Mouse (Mus musculus): ENCODE results near the gene Gm11011. TPM values are rescaled to one million over a fixed set of nuclear protein-coding genes. Genes with fewer than 3 reads are reported as not detected.

The Gm11011 gene
- polyA plus RNA-seq, 1 experiment from 2014 or later = not detected

- H3K4me2 ChIP-seq = no peak overlapping the region
- H3K4me1 ChIP-seq = no peaks in the 10 kb centered on the region
- H3K36me3 ChIP-seq = no peaks in the 10 kb centered on the region
- no peak overlapping the region for H3K4me3 ChIP-seq
- H3K9ac ChIP-seq = no peak overlapping the region
- no peaks in the 10 kb centered on the region for H3K9me3 ChIP-seq
- no peak for ATAC-seq (ENCODE audit: extremely low read depth, insufficient number of reproducible peaks, low FRiP score, low TSS enrichment)
- WGBS = 60% methylated on average over 3 of the region's 3 CpGs
- no peaks in the 10 kb centered on the region for H3K27me3 ChIP-seq (replicated peaks)
- no peak overlapping the region for H3K27ac ChIP-seq (replicated peaks)
Observed at GRCm38 (mm10) chr2:169586688-169587087, 857 bp downstream of the Gm11011 start.

- ATAC-seq (ENCODE audit: extremely low read depth, insufficient number of reproducible peaks, low FRiP score, low TSS enrichment) = no peak
- 70% methylated on average over 12 of the region's 12 CpGs for WGBS
Observed at GRCm38 (mm10) chr2:169585631-169586285, 1.8 kb downstream of the Gm11011 start.

GRCm38 (mm10) chr2:169584745-169585456 is 2.6 kb downstream of the Gm11011 start:
- Histone ChIP-seq H3K27me3 (replicated peaks) (no peaks in the 10 kb centered on the region), H3K4me3 (no peak overlapping the region), H3K9me3 (no peaks in the 10 kb centered on the region), H3K4me1 (no peaks in the 10 kb centered on the region), H3K9ac (no peak overlapping the region), H3K27ac (replicated peaks) (no peak overlapping the region), H3K36me3 (no peaks in the 10 kb centered on the region), H3K4me2 (no peak overlapping the region)
- WGBS = 81% methylated on average over 15 of the region's 15 CpGs
- no peak for ATAC-seq (ENCODE audit: extremely low read depth, insufficient number of reproducible peaks, low FRiP score, low TSS enrichment)

More at GRCm38 (mm10) chr2:169585631-169586285, 1.8 kb downstream of the Gm11011 start:
- Histone ChIP-seq H3K27ac (replicated peaks) (no peak overlapping the region), H3K4me3 (no peak overlapping the region), H3K36me3 (no peaks in the 10 kb centered on the region), H3K9me3 (no peaks in the 10 kb centered on the region), H3K4me1 (no peaks in the 10 kb centered on the region), H3K4me2 (no peak overlapping the region), H3K27me3 (replicated peaks) (no peaks in the 10 kb centered on the region), H3K9ac (no peak overlapping the region)

- WGBS = 76% methylated on average over 3 of the region's 3 CpGs
- H3K4me1 ChIP-seq = no peaks in the 10 kb centered on the region
- no peaks in the 10 kb centered on the region for H3K9me3 ChIP-seq
- no peak for ATAC-seq (ENCODE audit: extremely low read depth, insufficient number of reproducible peaks, low FRiP score, low TSS enrichment)
- H3K27ac ChIP-seq (replicated peaks) = no peak overlapping the region
- H3K36me3 ChIP-seq = no peaks in the 10 kb centered on the region
- H3K27me3 ChIP-seq (replicated peaks) = no peaks in the 10 kb centered on the region
- H3K9ac ChIP-seq = no peak overlapping the region
- H3K4me2 ChIP-seq = no peak overlapping the region
- no peak overlapping the region for H3K4me3 ChIP-seq
Observed at GRCm38 (mm10) chr2:169583476-169583875, 4.1 kb downstream of the Gm11011 start.

GRCm38 (mm10) chr2:169577508-169578196 is 9.9 kb downstream of the Gm11011 start:
- no peaks in the 10 kb centered on the region for H3K36me3 ChIP-seq
- no peak for ATAC-seq (ENCODE audit: extremely low read depth, insufficient number of reproducible peaks, low FRiP score, low TSS enrichment)
- 63% methylated on average over 7 of the region's 7 CpGs for WGBS

GRCm38 (mm10) chr2:169570063-169570462 is 17.5 kb downstream of the Gm11011 start:
- 68% methylated on average over 10 of the region's 10 CpGs for WGBS

More at GRCm38 (mm10) chr2:169577508-169578196, 9.9 kb downstream of the Gm11011 start:
- Histone ChIP-seq H3K27ac (replicated peaks) (no peak overlapping the region), H3K4me1 (no peaks in the 10 kb centered on the region), H3K9ac (no peak overlapping the region), H3K9me3 (no peaks in the 10 kb centered on the region), H3K4me3 (no peak overlapping the region), H3K27me3 (replicated peaks) (peaks cover 3% of the 10 kb centered on the region; the same call in 1 of the 2 replicates), H3K4me2 (no peak overlapping the region)

GRCm38 (mm10) chr2:169566159-169566558 is 21.4 kb downstream of the Gm11011 start:
- Histone ChIP-seq H3K27ac (replicated peaks) (no peak overlapping the region), H3K9me3 (0 out of 2 replicates have a peak, but pooled peaks cover 7% of the 10 kb centered on the region), H3K4me3 (no peak overlapping the region), H3K4me1 (peaks cover 8% of the 10 kb centered on the region), H3K27me3 (replicated peaks) (no peaks in the 10 kb centered on the region), H3K4me2 (0 out of 2 replicates have a peak overlapping the region, but pooled peaks have one; percentile 0), H3K36me3 (no peaks in the 10 kb centered on the region), H3K9ac (no peak overlapping the region)
- ATAC-seq (ENCODE audit: extremely low read depth, insufficient number of reproducible peaks, low FRiP score, low TSS enrichment) = no peak
- WGBS = 30% methylated on average over 4 of the region's 4 CpGs

More at GRCm38 (mm10) chr2:169570063-169570462, 17.5 kb downstream of the Gm11011 start:
- H3K36me3 ChIP-seq = no peaks in the 10 kb centered on the region
- H3K9ac ChIP-seq = no peak overlapping the region
- peaks cover 8% of the 10 kb centered on the region for H3K4me1 ChIP-seq
- peaks cover 3% of the 10 kb centered on the region; the same call in 1 of the 2 replicates for H3K27me3 ChIP-seq (replicated peaks)
- ATAC-seq (ENCODE audit: extremely low read depth, insufficient number of reproducible peaks, low FRiP score, low TSS enrichment) = no peak
- H3K4me3 ChIP-seq = no peak overlapping the region
- no peaks in the 10 kb centered on the region for H3K9me3 ChIP-seq
- no peak overlapping the region for H3K4me2 ChIP-seq
- H3K27ac ChIP-seq (replicated peaks) = no peak overlapping the region

- Histone ChIP-seq H3K4me1 (peaks cover 8% of the 10 kb centered on the region), H3K27ac (replicated peaks) (no peak overlapping the region), H3K36me3 (no peaks in the 10 kb centered on the region), H3K9me3 (0 out of 2 replicates have a peak, but pooled peaks cover 7% of the 10 kb centered on the region), H3K4me3 (no peak overlapping the region), H3K9ac (no peak overlapping the region), H3K4me2 (0 out of 2 replicates have a peak overlapping the region, but pooled peaks have one; percentile 0), H3K27me3 (replicated peaks) (no peaks in the 10 kb centered on the region)
- no peak for ATAC-seq (ENCODE audit: extremely low read depth, insufficient number of reproducible peaks, low FRiP score, low TSS enrichment)
- WGBS = 51% methylated on average over 7 of the region's 7 CpGs
Observed at GRCm38 (mm10) chr2:169565751-169566150, 21.8 kb downstream of the Gm11011 start.

- 82% methylated on average over 7 of the region's 7 CpGs for WGBS
- ATAC-seq (ENCODE audit: extremely low read depth, insufficient number of reproducible peaks, low FRiP score, low TSS enrichment) = no peak
- Histone ChIP-seq H3K27ac (replicated peaks) (no peak overlapping the region), H3K4me2 (no peak overlapping the region), H3K9ac (no peak overlapping the region), H3K4me1 (no peaks in the 10 kb centered on the region), H3K4me3 (no peak overlapping the region), H3K9me3 (no peaks in the 10 kb centered on the region), H3K27me3 (replicated peaks) (no peaks in the 10 kb centered on the region), H3K36me3 (no peaks in the 10 kb centered on the region)
Observed at GRCm38 (mm10) chr2:169545674-169546073, 41.9 kb downstream of the Gm11011 start.

GRCm38 (mm10) chr2:169538906-169539305 is 48.6 kb downstream of the Gm11011 start:
- 56% methylated on average over 4 of the region's 4 CpGs for WGBS
- Histone ChIP-seq H3K4me3 (no peak overlapping the region), H3K4me1 (no peaks in the 10 kb centered on the region), H3K9me3 (no peaks in the 10 kb centered on the region), H3K9ac (no peak overlapping the region), H3K4me2 (no peak overlapping the region), H3K27ac (replicated peaks) (no peak overlapping the region), H3K27me3 (replicated peaks) (no peaks in the 10 kb centered on the region), H3K36me3 (no peaks in the 10 kb centered on the region)
- no peak for ATAC-seq (ENCODE audit: extremely low read depth, insufficient number of reproducible peaks, low FRiP score, low TSS enrichment)
